12 mouse cellular contexts compared by ENCODE assay signal in genomic region chr3:47280270-47280669, GRCm38 (mm10).
DNase-seq lines count a peak whose midpoint lies in the region; ATAC-seq and TF ChIP-seq lines count a peak whose summit lies in the region.
"Had no signal": no experiment of that assay in that cellular context is flagged by ENCODE, and none has a peak within 500 bp of the region (broad histone marks: within the 10 kb centered on the region; RNA-seq: fewer than 3 reads in every experiment).

No protein-coding gene starts in this region.

- no peaks in the 10 kb centered on the region for H3K27me3 ChIP-seq in midbrain, embryonic 14.5 days (ENCODE audit: control insufficient read depth, insufficient read depth, low read length)
- no peaks in the 10 kb centered on the region for H3K27me3 ChIP-seq in midbrain, embryonic 11.5 days (ENCODE audit: control insufficient read depth, insufficient read depth, low read length)
- H3K27me3 ChIP-seq in midbrain, embryonic 15.5 days (replicated peaks) = no peaks in the 10 kb centered on the region
- H3K27me3 ChIP-seq in stomach, postnatal 0 days (ENCODE audit: control insufficient read depth, insufficient read depth, low read length) = no peaks in the 10 kb centered on the region
- H3K27me3 ChIP-seq: limb, embryonic 13.5 days; lung, embryonic 15.5 days had no signal

- intact Hi-C loops in heart, postnatal 25 days (cut with DNase I) = no loop called here

- H3K9me3 ChIP-seq in midbrain, embryonic 14.5 days (ENCODE audit: control insufficient read depth, low read length) = no peaks in the 10 kb centered on the region
- H3K9me3 ChIP-seq in midbrain, embryonic 11.5 days (ENCODE audit: control insufficient read depth, low read length) = no peaks in the 10 kb centered on the region
- no peaks in the 10 kb centered on the region for H3K9me3 ChIP-seq in midbrain, embryonic 15.5 days
- no peaks in the 10 kb centered on the region for H3K9me3 ChIP-seq in stomach, postnatal 0 days (ENCODE audit: control insufficient read depth, low read length)
- H3K9me3 ChIP-seq: limb, embryonic 13.5 days; lung, embryonic 15.5 days had no signal

- WGBS in midbrain, embryonic 14.5 days = 44% methylated on average over 5 of the region's 5 CpGs
- 71% methylated on average over 5 of the region's 5 CpGs for WGBS in midbrain, embryonic 11.5 days
- WGBS in midbrain, embryonic 15.5 days = 44% methylated on average over 5 of the region's 5 CpGs
- 40% methylated on average over 5 of the region's 5 CpGs for WGBS in stomach, postnatal 0 days

- peak; percentile 86 for DNase-seq in heart, adult 11 months
- DNase-seq in heart, postnatal 25 days (ENCODE audit: low spot score) = no peak
- peak; percentile 19 for DNase-seq in midbrain, embryonic 14.5 days
- DNase-seq in midbrain, embryonic 11.5 days (ENCODE audit: low spot score, missing footprints) = no peak
- DNase-seq in stomach, postnatal 0 days (ENCODE audit: low spot score) = peak; percentile 14
- DNase-seq in gastrocnemius, adult 8-10 months (ENCODE audit: low spot score in 2 of 2) = no peak
- DNase-seq: kidney, adult 8-10 months; right cerebral cortex, postnatal 14 days had no signal

- no peak for TF ChIP-seq CTCF in stomach, postnatal 0 days (IDR thresholded peaks at IDR 0.05; ENCODE audit: low read depth)

- no peaks in the 10 kb centered on the region for H3K36me3 ChIP-seq in midbrain, embryonic 14.5 days (ENCODE audit: control insufficient read depth, insufficient read depth, low read length)
- H3K36me3 ChIP-seq in midbrain, embryonic 11.5 days (ENCODE audit: control insufficient read depth, insufficient read depth, low read length) = no peaks in the 10 kb centered on the region
- no peaks in the 10 kb centered on the region for H3K36me3 ChIP-seq in midbrain, embryonic 15.5 days (replicated peaks)
- H3K36me3 ChIP-seq in stomach, postnatal 0 days (ENCODE audit: control insufficient read depth, insufficient read depth, low read length) = no peaks in the 10 kb centered on the region
- H3K36me3 ChIP-seq: limb, embryonic 13.5 days; lung, embryonic 15.5 days had no signal

- no peaks in the 10 kb centered on the region for H3K4me1 ChIP-seq in midbrain, embryonic 14.5 days (ENCODE audit: control insufficient read depth, insufficient read depth, low read length)
- H3K4me1 ChIP-seq in midbrain, embryonic 11.5 days (ENCODE audit: control insufficient read depth, insufficient read depth, low read length) = no peaks in the 10 kb centered on the region
- no peaks in the 10 kb centered on the region for H3K4me1 ChIP-seq in midbrain, embryonic 15.5 days
- H3K4me1 ChIP-seq in stomach, postnatal 0 days (replicated peaks; ENCODE audit: control insufficient read depth, insufficient read depth) = no peaks in the 10 kb centered on the region
- H3K4me1 ChIP-seq: limb, embryonic 13.5 days; lung, embryonic 15.5 days had no signal

- H3K4me3 ChIP-seq in midbrain, embryonic 14.5 days (replicated peaks; ENCODE audit: low read depth, low read length) = no peak overlapping the region
- H3K4me3 ChIP-seq in midbrain, embryonic 11.5 days (ENCODE audit: low read depth, low read length) = no peak overlapping the region
- H3K4me3 ChIP-seq in midbrain, embryonic 15.5 days = no peak overlapping the region
- H3K4me3 ChIP-seq in stomach, postnatal 0 days (ENCODE audit: low read depth, low read length) = no peak overlapping the region
- H3K4me3 ChIP-seq: limb, embryonic 13.5 days; lung, embryonic 15.5 days had no signal

- TF ChIP-seq EP300 in stomach, postnatal 0 days (optimal IDR thresholded peaks at IDR 0.05) = no peak

- no peak overlapping the region for H3K9ac ChIP-seq in midbrain, embryonic 14.5 days (replicated peaks; ENCODE audit: low read length)
- no peak overlapping the region for H3K9ac ChIP-seq in midbrain, embryonic 11.5 days (ENCODE audit: low read length)
- H3K9ac ChIP-seq in midbrain, embryonic 15.5 days = no peak overlapping the region
- no peak overlapping the region for H3K9ac ChIP-seq in stomach, postnatal 0 days (ENCODE audit: low read length)
- H3K9ac ChIP-seq: limb, embryonic 13.5 days; lung, embryonic 15.5 days had no signal

- ATAC-seq in midbrain, embryonic 14.5 days (ENCODE audit: low FRiP score, low TSS enrichment) = no peak
- no peak for ATAC-seq in midbrain, embryonic 11.5 days (ENCODE audit: low FRiP score)
- ATAC-seq in midbrain, embryonic 15.5 days (replicated peaks) = peak; percentile 60
- ATAC-seq in stomach, postnatal 0 days (ENCODE audit: low FRiP score, low TSS enrichment) = no peak
- ATAC-seq in CD4-positive, CD25-positive, alpha-beta regulatory T cell, adult 4 months = no peak

- H3K27ac ChIP-seq in midbrain, embryonic 14.5 days (replicated peaks; ENCODE audit: low read depth, low read length) = no peak overlapping the region
- no peak overlapping the region for H3K27ac ChIP-seq in midbrain, embryonic 11.5 days (ENCODE audit: low read depth, low read length)
- H3K27ac ChIP-seq in midbrain, embryonic 15.5 days = no peak overlapping the region
- no peak overlapping the region for H3K27ac ChIP-seq in stomach, postnatal 0 days (replicated peaks)
- H3K27ac ChIP-seq: limb, embryonic 13.5 days; lung, embryonic 15.5 days had no signal

- no peak overlapping the region for H3K4me2 ChIP-seq in midbrain, embryonic 14.5 days (ENCODE audit: low read length)
- no peak overlapping the region for H3K4me2 ChIP-seq in midbrain, embryonic 11.5 days
- no peak overlapping the region for H3K4me2 ChIP-seq in midbrain, embryonic 15.5 days
- H3K4me2 ChIP-seq in stomach, postnatal 0 days (replicated peaks; ENCODE audit: low read depth) = no peak overlapping the region
- H3K4me2 ChIP-seq: limb, embryonic 13.5 days; lung, embryonic 15.5 days had no signal

Comparison
In these comparisons a context has a peak if more than half of its experiments do, and no peak if none do; other contexts are left out.
1. DNase-seq: peak in heart, adult 11 months (single experiment), midbrain, embryonic 14.5 days (single experiment) and stomach, postnatal 0 days (single experiment); none in heart, postnatal 25 days (single experiment), midbrain, embryonic 11.5 days (single experiment) and gastrocnemius, adult 8-10 months (0 of 2).